Mouse (Mus musculus) cerebellum, adult (tissue): ENCODE results near the gene Gm30083.
A peak's percentile ranks its signal among the peaks of the same experiment; 100 is the strongest.

Source experiments
- ATAC-seq: cut with Nextera tagmentation; 2 replicates; pipeline ENCODE4 v1.9.2; 2017; ENCODE audit warnings: mild to moderate bottlenecking, moderate library complexity, mixed read lengths; ENCODE audit not compliant: insufficient number of reproducible peaks, low FRiP score, low TSS enrichment

The Gm30083 gene

GRCm38 (mm10) chr14:33965675-33966074, 49.3 kb downstream of the Gm30083 start:
- no peak for ATAC-seq

DNA sequence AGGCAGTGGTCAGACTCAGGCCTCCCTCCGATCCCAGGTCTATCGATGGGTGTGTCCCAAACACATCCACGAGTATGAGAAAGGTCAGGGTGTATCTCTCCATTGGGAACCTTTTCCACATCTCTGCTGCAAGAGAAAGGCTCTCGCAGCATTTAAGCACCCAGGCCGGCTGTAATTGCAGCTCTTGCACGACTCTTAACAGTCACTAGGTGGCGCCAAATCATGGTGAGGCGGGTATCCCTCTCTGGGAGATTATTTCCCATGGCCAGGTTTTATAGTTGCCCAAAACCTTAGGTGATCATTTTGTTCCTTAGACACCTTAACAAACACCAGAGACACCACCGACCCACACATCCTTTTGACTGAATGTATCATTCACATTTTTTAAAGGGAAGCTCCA, 55.6 kb downstream of the Gm30083 start:
- ATAC-seq: peak; percentile 51; the same call in 1 of the 2 replicates

DNA sequence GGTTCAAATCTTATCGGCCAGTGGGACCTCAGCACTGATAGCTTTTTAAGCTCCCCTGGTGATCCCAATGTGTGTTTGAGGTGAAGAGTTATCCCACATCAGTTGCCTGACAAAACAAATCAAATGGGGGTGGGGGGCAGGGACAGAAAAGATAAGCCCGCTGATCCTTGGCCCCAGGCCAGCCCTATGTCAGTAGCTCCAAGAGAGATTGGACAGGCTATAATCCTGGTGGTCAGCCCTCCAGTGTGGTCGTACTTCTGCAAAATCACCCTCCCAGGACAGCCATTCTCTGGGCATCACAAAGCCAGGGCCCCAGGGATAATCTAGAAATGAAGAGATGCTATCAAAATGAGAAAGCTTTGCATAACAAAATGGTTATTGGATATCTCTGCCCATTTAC, 56.1 kb downstream of the Gm30083 start:
- ATAC-seq: no peak

DNA sequence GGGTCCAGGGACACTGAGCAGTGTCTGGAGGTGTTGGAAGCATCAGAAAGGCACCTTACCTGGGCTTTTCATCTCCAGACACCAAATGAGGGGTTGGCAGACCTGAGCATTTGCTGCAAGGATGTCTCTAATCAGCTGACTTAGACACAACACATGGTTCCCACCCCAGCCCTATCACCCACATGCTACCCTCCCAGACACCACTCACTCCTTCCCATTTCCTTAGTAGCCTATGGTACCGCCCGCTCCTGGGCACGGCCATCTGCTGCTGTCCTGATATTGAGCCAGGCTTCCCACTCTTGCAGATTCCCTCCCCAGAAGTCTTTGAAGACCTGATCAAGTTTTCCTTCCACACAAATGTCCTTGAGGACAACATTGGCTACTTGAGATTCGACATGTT, 56.8 kb downstream of the Gm30083 start:
- ATAC-seq: no peak

GRCm38 (mm10) chr14:33956055-33956454, 58.9 kb downstream of the Gm30083 start:
- ATAC-seq: no peak

DNA sequence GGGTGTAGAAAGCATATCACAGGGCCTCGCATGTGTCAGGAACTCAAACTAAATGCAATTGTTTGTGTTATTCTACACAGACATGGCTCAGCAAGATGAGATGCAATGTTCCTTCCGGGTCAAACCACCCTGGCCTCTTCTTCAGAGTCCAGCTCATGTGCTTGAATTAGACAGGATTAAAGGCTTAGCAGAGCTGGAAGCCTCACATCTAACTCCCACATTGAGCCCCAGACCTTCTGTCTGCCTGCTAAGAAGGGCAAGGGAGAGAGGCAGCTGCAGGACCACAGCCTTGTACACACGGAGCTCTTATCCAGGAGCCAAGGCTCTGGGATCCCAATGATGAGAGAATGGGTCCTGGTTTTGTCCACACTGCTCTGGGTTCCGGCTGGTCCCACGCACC, 61.2 kb downstream of the Gm30083 start, which contains the start of gene Rbp3:
TSS of gene Rbp3 (plus strand) at position 243 of the 400 bp plus-strand sequence.
- ATAC-seq: no peak

DNA sequence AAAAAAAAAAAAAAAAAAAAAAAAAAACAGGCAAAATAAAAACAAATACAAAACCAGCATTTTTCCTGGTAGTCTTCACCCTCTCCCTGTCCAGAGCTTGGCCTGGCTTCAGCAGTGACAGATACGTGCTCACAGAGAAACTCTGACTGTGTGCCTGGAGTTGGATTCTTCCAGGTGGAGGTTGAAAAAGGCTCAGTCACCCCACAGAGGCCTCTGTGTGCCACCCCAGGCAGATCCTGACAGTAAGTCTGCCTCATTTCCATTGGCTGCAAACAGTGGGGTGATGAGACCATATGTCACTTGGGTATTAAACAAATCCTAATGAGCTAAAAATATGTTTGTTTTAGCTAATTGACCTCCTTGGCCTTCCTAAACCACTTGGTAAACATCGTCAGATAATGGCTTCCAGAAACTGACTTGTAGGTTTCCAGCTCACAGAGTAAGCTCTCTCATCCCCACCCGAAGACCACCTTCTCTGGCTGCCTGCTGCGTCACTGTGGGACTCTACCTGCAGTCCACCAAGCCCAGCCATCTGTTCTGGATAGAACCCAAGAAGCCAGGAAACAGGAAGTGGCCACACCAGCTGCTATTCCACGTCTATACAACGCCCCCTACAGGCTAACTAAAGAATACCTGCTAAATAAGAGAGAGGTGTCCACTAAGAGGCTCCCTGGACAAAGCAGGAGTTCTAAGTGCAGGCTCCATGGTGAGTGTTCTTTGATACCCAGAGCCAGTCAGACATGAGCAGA, 62.6 kb downstream of the Gm30083 start:
- ATAC-seq: peak; percentile 27; the same call in 1 of the 2 replicates

- no peak for ATAC-seq
Measured at GRCm38 (mm10) chr14:33946125-33946524, 68.9 kb downstream of the Gm30083 start.

GRCm38 (mm10) chr14:33942222-33942621, 72.8 kb downstream of the Gm30083 start:
- no peak for ATAC-seq

DNA sequence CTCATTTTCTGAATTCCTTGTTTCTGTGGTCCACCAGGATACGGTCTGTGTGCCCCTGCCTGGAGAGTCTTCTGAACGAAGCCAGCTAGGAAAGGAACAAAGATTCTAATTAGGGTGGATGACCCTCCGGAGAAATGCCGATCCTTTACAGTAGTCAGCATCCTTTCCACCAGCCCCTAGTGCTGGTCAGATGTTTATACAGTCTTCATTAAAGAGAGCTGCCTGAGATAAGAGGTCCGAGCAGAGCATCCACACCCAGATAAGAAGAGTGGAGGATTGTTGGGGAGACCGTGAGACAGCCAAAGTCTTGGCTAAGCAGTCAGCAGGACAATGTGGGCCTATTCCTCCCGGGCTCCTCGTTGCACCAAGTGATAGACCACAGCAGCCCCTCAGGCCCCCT, 74.2 kb downstream of the Gm30083 start, which contains the start of gene Gdf2:
TSS of gene Gdf2 (plus strand) at position 301 of the 400 bp plus-strand sequence.
- ATAC-seq: no peak

DNA sequence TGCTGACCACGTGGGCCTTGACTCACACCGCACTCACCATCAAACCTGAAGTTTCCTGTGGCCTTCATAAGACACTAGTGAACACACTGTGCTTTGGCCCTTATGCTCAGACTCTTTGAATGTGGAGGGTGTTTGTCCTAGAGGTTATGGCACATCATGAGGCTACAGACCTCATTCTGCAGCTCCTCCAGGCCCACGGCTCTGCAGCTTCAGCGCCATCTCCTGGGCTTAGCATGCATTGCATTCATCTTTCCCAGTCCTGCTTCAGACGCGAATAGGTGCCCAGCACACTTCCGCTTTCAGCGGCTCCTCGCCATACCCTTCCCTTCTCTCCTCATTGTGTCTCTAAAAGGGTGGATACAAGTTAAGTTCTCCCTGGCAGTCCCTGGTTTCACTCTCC, 75.9 kb downstream of the Gm30083 start:
- peak; percentile 54 for ATAC-seq
